Mouse (Mus musculus): ENCODE measurements around the gene Atp2a2.
"Not testable (repeated sequence)": the region's sequence is repeated elsewhere in the genome, so short reads cannot be mapped to it uniquely, and the experiment has no call there.

Atp2a2 gene

DNA sequence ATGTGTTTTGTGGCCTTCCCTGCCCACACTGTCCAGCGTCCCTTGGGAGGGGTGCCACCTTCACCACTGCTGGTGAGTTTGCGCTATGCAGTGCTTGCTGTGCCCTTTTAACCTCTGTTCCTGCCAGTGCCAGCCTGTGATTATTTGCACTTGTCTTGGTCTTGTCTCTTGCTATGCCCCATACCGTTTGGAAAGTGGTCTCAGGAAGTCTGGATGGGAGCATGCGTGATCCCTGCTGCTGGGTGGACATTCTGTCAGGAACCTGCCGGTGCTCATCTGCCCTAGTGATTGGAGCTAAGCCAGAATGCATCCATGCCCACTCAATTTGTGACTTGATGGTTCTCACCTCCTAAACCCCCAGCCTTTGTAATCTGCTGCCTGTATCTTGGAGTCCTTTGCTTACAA lies 51.1 kb downstream of the Atp2a2 start:
- no peak for DNase-seq (ENCODE audit: low spot score in 2 of 2)

DNA sequence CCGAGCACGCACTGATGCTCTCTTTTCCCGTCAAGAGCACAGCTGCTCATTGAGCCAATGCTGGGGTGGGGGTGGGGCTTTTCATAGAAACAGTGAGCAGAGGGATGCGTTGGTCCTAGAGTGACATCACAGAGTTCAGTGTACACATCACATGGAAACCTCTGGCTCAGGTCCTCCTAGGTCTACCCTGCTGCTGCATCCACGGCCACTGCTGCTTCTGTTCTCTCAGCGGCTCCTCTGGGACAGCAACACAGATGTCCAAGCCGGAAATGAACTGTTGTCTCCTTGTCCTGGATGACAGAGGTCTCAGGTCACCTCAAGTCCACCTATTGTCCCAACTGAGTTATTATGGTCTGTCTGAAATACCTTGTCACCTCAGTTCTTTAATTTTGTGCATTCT lies 52.1 kb downstream of the Atp2a2 start:
- DNase-seq (ENCODE audit: low spot score in 2 of 2), result no peak

DNA sequence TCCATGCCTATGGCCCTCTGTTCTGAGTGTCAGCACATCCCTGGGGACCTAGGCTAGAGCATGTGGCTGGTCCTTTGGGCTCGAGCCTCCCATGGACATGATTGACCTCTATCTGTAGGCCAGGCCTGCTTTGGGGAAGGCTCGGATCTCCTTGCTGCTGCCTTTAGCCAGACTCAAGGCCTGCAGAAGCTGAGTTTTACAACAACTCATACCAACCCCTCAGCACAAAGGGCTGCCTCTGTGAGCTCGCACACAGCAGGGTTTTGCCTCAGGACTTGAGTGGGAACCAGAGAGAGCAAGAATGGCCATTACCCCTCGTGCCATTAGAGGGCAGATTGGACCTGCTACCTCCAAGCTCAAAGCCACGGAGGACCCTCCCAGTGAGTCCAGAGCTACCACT lies 53.2 kb downstream of the Atp2a2 start:
- DNase-seq (ENCODE audit: low spot score in 2 of 2), result no peak

DNA sequence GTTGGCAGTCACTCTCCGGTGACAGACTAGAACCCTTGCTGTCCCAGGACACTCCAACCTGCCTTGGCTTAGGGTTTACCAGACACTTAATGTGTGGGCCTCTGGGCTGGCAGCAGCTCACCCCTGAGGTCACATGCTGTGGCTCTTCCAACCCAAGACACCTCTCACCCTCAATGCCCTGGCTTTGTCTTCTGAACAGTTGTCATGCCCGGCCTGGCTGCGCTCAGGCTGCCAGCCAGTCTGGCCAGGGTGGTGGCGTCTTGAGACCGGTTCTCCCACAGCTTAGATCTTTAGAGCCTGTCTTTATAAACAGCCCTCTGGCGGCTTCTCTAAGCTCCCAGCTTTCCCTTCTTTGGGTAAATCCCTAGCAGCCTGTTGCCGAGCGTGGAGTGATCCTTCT lies 54.2 kb downstream of the Atp2a2 start:
- DNase-seq (ENCODE audit: low spot score in 2 of 2), result no peak

DNA sequence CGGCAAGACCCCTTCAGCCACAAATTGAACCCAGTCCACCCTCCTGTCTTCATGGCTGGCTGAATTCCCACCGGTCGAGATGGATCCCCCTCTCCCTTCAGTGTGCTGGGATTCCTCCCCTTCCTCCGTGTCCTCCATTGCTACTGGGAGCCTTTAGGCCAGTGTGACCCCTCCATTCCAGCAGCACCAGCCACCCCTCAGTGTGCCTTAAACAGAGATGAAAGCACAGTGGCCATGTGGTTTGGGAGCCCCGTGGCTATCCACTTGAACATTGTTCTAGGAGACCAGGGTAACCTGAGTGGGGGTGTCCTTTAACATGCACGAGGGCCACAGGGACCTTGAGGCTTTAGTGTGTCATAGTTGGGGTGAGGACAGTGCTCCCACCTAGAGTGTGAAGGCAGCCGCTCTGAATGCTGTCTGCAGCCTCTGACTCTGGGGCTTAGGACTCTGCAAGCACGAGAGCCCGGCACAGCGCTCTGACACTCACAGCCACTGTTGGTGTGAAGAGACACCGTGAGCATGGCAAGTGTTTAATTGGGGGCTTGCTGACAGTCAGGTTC lies 56.9 kb downstream of the Atp2a2 start:
- DNase-seq (ENCODE audit: low spot score in 2 of 2), result no peak

DNA sequence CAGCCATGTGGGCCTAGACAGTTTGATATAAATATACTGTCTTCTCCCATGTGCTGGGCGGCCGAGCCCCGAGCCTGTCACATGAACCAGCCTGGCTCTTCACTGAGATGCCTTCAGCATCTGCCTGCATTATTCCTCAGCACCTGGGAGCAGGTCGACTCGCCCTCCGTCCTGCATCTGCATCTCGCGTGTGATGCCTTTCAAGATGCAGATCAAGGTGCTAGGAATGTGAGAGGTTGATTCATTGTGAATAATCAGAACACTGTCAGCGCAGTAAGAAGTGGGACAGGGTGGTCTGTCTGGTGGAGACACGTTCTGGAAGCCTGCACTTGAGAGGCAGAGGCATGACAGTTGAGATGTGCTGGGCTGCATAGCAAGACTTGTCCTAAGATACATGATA lies 57.5 kb downstream of the Atp2a2 start:
- no peak for DNase-seq (ENCODE audit: low spot score in 2 of 2)

DNA sequence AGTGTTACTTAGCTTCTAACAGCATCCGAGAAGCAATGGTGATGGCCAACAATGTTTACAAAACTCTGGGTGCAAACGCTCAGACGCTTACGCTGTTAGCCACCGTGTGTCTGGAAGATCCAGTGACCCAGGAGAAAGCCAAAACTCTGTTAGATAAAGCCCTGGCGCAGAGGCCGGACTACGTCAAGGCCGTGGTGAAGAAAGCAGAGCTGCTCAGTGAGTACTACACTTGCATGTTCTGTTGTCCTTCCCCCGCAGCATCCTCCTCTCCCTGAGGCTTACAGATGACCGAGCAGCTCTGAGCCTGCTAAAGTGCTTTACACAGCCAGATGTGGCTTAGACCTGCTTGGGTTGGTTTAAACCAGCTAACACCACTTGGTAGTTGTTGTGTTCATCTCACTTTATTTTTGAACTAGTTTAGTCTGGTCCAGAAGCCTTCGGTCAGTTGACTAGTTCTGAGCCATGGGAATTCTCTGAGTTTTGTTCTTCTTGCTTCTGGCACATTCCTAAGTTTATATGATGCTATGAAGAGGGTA lies 61.9 kb downstream of the Atp2a2 start:
- DNase-seq (ENCODE audit: low spot score in 2 of 2), result no peak

DNA sequence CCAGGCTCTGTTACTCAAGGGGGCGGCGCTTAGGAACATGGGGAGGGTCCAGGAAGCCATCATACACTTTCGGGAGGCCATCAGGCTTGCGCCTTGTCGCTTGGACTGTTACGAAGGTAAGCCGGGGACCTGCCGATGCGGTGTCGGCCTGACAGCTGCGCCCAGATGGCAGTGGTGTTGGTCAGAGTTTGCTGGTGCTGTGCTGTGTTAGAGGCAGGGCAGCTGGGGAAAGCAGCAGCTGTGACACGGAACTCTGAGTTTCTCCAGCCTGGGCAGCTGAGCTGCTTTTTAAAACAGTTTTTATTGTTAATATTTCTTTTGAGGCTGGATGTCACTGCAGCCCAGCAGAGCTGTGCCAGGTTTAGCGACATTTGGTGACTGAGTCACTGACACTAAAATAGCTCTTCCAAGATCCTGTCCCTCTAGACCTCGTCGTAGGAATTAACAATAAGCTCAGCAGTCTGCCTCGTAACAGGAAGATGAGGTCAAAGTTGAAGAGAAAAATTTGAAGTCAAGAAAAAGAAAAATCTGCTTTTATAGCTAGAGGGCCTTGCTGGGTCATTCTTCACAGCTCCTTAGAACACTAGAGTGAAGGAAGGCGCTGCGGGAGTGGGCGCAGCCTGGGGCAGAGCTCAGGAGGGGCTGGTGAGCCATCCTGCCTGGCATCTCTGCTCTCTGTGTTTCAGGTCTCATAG lies 62.5 kb downstream of the Atp2a2 start:
- DNase-seq (ENCODE audit: low spot score in 2 of 2), result no peak

DNA sequence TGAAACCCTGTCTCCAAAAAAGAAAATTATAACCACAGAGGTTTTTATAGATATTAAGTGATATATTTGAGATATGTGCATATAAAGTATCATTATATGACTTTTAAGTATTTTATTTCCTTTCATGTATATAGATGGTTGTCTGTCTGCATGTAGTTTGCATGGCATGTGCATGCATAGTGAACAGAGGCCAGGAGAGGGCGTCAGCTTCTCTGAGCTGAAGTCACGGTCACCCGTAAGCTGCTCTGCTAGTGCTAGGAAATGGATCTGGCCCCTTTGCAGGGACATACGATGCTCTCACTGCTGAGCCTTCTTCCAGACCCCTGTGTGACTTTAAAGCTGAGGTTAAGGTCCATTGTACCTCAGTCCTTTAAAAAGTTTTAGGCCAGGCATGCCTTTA lies 67.5 kb downstream of the Atp2a2 start:
- DNase-seq (ENCODE audit: low spot score in 2 of 2), result no peak

DNA sequence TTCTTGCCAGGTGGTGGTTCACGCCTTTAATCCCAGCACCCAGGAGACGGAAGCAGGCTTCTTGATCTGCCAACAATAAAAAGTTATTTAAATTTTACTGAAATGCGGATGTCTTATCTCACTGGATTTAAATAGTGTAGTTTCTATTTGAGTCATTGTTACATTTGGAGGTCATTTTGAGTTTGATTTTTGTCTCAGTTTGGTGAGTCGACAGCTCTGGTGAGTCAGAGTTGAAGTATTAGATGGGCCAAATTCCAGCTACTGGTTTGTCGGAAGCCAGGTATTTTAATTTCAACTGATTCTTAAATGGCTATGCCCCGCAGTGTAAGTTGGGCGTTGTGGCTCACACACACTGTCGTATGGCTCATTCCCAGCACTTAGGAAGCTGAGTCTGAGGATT lies 70.8 kb downstream of the Atp2a2 start:
- no peak for DNase-seq (ENCODE audit: low spot score in 2 of 2)

DNA sequence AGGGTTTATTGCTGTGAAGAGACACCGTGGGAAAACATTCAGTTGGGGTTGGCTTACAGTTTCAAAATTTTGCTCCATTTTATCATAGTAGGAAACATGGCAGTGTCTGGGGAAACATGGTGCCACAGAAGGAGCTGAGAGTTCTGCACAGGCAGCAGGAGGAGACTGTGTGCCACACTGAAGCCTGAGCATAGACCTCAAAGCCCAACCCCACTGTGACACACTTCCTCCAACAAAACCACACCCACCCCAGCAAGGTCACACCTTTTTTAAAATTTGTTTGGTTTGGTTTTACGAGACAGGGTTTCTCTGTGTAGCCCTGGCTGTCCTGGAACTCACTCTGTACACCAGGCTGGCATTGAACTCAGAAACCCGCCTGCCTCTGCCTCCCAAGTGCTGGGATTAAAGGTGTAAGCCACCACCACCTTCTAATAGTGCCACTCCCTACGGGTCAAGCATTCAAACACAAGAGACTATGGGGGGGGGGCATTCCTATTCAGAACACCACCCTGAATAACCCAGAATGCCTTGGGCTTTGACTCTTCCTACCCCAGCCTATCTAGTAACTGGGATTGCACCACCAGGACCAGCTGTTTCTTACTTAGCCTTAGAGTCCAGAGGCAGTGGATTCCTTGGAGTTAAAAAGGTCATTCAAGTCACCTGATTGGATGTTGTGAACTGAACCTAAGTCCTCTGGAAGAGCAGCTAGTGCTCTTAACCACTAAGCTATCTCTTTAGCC lies 71.8 kb downstream of the Atp2a2 start:
- no peak for DNase-seq (ENCODE audit: low spot score in 2 of 2)

DNA sequence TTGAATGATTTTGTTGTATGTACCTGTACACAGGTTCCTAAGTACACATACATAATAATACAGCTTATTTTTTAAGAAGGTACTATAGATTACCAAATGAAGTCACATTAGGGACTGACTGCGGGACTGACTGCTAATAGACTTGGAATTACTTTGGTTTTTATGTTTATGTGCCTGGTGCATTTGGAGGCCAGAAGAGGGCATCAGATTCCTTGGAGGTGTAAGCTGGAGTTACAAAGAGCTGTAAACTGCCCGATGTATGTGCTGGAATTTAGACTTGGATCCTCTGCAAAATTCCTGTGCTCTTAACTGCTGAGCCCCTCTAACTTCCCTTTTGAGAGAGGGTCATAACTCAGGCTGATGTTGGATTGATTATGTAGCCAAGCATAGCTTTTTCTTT lies 76.5 kb downstream of the Atp2a2 start:
- DNase-seq (ENCODE audit: low spot score in 2 of 2), result no peak

DNA sequence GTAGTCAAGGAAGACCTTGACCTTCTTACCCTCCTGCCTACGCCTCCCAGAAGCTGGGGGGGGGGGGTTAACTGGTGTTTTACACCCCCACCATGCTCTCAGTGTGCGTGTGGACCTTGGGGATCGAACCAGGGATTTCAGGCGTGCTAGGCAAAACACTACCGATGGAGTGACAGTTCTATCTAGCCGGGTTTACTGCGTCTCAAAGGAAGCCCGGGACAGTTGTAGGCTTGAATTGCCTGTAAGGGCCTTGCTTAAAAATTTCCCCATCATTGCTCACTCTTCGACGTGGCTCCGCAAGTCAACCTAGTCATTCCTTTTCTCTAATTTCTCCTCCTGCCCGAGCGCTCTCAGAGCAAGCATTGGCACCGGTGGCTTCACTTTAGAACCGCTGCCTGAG lies 78.9 kb downstream of the Atp2a2 start:
- no peak for DNase-seq (ENCODE audit: low spot score in 2 of 2)

DNA sequence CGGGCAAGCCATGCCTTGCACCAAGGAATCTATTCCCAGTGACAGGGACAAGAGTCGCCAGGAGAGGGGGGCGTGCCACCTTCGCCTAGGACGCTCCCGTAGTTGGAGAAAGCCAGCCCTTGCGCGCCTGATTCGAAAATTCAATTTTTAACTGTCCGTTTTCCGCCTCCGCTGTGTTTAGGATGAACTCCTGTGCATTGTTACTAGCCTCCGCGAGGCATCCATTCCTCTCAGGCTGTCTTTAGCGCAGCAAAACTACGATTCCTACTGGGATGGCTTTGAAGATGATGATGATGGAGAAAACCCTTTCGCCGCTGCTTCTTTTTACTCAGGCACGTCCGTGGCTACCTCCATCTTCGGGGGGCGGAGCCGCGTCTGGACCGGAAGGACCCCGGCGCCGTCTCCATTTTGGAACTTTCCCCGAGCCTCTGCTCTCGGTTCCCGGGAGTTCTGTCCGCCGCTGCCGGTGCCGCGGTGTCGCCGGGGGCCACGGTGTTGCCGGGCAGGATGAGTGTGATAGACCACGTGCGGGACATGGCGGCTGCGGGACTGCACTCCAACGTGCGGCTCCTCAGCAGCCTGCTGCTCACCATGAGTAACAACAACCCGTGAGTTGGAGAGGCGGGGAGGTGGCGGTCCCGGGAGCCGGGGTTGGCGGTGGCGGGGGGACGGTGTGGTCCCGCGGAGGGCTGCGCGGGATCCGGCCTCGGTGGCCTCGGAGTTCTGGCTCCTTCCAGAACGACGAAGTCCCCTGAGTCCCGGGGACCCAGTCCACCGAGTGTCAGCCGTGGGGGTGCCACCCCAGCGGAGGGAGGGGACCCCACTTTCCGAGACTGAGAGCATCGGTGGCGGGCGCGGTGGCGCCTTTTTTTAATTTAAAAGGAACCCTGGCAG lies 79.7 kb downstream of the Atp2a2 start:
- DNase-seq (ENCODE audit: low spot score in 2 of 2), result peak; percentile 81 to 90

DNA sequence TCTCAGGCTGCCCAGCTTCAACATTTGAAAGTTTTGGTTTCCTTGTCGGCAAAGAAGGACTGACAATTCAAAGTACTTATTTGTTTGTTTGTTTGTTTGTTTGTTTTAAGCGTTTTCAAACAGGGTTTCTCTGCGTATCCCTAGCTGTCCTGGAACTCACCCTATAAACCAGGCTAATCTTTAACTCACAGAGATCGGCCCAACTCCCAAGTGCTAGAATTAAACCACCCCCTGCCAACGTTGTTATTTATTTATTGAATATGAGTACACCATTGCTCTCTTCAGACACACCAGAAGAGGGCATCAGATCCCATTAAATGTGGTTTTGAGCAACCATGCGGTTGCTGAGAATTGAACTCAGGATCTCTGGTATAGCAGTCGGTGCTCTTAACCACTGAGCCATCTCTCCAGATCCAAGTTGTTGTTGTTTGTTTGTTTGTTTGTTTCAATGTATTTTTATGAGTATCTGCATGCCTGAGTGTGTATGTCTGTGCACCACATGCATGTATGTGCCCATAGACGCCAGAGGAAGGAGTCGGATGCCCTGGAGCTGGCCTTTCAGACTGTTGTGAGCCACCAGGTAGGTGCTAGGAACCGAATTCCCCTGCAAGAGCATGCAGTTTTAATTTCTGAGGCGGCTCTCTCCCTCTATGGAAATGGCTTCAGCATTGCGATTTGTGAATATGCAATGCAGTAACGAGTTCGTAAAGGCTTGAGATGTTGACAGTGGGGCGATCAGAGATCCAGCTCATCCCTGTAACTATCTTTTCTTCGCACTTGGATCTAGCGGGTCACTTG lies 80.6 kb downstream of the Atp2a2 start, which contains the start of gene Anapc7:
Gene Anapc7, plus strand, starts transcription at position 423 of the 798 bp plus-strand sequence.
- no peak for DNase-seq (ENCODE audit: low spot score in 2 of 2)

DNA sequence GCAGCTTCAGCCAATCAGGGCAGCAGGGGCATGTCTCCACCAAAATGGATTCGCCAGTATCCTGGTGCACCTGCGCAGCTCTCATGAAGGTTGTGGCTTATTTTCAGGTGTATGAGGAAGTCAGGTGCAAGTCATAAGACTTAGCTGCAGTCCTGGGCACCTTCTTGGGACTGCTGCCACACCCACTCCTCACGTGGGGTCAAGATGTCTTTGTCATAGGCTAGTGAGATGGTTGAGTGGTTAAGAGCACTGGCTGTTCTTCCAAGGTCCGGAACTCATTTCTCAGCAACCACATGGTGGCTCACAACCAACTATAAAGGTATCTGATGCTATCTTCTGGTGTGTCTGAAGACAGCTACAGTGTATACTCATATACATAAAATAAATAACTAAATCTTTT lies 81.3 kb downstream of the Atp2a2 start:
- DNase-seq (ENCODE audit: low spot score in 2 of 2), result not testable (repeated sequence)

DNA sequence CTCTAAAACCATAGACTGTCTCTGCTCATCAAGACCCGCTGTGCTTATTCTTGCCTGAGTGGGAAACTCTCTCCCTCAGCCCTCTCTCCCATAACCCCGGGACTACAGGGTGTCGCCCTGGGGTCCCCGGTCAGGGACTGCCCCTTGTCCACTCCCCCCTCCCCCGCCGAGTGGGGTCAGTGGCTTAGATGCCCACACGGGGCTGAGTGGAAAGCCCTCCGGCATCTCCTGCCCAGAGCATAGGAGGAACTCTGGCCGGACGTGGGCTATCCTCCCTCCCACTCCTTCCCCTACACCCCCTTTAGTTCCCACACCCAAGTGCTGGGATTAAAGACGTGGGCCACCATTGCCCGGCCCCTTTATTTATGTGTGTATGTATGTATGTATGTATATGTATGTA lies 86.6 kb downstream of the Atp2a2 start:
- DNase-seq (ENCODE audit: low spot score in 2 of 2), result no peak

DNA sequence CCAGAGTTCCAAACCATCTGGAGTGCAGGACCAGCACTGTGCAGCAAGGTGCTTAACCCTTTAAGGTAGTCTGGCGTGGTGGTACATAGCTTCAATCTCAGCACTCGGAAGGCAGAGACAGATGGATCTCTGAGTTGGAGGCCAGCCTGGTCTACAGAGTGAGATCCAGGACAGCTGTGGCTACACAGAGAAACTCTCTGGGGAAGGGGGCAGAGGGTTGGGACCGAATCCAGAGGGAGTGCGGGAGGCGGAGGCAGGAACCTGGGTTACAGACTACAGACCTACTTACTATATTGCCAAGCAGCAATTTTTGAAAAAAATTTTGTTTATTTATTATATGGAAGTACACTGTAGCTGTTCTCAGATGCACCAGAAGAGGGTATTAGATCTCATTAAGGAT lies 87.7 kb downstream of the Atp2a2 start:
- DNase-seq (ENCODE audit: low spot score in 2 of 2), result no peak

DNA sequence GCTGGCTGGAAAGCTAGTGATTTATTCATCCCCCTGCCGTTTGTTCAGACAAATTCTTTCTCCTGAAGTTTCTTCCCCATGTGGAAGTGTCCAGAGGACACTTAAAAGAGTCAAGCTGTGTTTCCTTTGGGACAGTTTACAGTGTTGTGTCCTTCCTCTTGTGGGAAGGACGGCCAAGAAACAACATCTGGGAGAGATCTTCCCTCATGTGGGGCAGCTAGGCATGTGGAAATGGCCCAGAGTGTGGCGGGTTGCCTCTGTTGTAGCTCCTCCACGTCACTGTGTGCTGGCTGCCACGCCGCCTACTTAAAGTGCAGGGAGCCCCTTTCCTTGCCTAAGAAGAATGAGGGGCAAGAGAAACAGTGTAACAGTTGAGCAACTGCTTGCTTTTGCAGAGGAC lies 89.2 kb downstream of the Atp2a2 start:
- DNase-seq (ENCODE audit: low spot score in 2 of 2), result no peak

DNA sequence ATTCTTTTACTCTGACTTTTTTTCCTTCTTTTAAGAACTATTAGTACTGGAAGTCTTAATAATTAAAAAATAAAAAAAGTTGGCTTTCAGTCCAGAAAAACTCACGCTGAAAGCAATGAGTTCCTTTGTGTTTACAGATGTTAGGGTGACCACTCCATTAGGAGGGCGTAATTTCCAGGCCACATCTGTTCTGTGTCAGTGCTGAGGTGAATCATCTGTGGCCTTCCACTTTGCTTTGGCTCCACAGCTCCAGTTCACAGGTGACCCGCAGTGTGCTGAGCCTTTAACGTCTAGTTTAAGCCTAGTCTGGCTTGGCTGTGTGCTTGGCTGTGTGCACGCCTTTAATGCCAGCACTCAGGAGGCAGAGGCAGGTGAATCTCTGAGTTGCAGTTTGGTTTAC lies 90.1 kb downstream of the Atp2a2 start:
- no peak for DNase-seq (ENCODE audit: low spot score in 2 of 2)
